Mouse (Mus musculus) heart, adult 8-10 months (tissue): ENCODE measurements at regions not wholly inside any gene's neighbourhood (a gene's known extent, or its start where the extent isn't known, plus 50 kb on each side); places are given as distances from the start of the nearest gene placed in this dataset.

Experiments
- DNase-seq: peaks from one replicate; pipeline ENCODE4 v3.0.0; 2022; ENCODE audit warnings: low spot score

DNA sequence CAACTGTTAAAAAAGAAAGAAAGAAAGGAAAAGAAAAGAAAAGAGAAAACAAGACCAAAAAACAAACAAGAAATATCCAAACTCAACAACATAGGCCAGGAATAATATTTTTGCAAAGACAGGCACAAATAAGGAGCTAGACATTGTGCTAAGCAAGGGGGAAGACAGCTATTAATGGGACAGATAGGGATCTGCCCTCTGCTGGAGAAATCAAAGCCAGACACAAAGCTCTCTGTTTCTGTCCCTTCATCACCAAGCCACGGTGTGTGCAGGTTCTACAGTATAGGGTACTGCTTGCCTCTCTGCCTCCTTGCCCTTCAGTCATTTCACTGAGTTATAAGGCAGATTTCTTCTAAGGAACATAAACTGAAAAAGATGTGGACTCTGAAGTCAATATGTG lies 57.8 kb upstream of the Chchd3 start:
- DNase-seq: no peak

DNA sequence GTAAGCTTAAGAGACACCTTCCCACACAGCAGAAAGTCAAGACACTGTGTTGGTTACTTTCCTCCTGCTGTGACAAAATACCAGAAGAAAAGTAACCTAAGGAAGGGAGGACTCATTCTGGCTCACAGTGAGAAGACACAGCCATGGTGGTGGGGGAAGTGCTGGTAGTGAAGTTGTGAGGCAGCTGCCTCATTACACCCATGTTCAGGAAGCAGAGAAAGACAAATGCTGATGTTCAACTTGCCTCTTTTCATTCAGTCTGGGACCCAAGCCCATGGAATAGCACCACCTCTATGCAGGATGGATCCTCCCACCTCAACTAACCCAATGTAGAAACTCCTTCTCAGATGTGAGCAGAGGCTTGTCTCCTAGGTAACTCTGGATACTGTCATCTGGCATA lies 60.5 kb upstream of the Chchd3 start:
- DNase-seq: no peak

DNA sequence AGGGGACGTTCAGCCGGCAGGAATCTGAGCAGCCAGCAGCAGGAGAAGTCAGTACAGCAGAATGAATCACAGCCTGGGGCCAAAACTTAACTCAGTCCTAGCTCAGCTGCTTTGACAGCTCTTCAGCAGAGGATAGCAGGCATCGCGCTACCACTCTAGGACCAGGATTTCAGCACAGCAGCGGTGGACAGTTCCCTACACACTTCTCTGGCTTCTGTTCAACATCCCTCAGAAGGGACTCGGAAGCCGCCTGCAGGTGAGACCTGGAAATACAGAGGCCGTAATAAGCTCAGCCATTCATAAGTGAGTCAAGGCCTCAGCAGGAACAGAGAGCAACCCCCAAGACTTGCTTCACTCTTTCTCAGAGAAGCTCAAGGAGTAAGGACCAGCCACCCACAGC lies 66.5 kb upstream of the Chchd3 start:
- peak; percentile 53 for DNase-seq

GRCm38 (mm10) chr6:33136906-33137305 lies 76.8 kb upstream of the Chchd3 start:
- no peak for DNase-seq

GRCm38 (mm10) chr6:33137823-33138222 lies 77.8 kb upstream of the Chchd3 start:
- DNase-seq: no peak

DNA sequence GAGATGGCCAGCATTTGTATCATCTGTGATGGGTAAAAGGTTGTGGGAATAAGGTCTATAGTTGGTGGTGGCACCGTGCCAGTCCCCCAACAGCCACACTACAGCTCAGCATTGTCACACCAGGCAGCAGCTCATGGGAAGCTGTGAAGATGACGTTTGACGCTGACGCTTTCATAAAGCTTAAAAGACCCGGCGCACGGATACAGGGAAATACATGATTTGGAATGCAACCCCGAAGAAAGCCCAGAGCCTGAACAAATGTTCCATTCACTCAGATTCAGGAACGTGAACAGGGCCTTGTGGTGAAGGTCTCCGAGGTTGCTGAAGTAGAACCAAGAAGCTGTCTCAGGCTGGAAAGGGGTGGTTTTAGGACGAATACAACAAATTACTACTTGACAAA lies 82.4 kb upstream of the Exoc4 start:
- no peak for DNase-seq

DNA sequence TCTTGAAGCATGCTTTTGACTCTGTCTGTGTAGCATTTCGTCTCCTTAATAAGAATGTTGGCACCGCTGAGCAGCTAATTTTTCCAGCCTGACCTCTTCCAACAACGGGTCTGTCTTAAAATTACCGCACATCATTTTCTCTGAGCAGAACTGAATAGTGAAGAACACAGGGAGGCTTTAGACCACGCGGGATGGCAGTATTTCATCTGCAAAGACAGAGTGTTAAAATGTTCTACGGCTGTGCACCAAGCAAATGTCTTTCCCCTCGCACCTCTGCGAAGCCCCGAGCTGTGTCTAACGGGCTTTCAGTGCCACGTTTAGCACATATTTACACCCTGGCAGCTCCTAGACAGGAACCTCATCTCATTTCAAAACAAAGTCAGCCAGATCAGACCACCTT lies 75.3 kb upstream of the Exoc4 start:
- no peak for DNase-seq

DNA sequence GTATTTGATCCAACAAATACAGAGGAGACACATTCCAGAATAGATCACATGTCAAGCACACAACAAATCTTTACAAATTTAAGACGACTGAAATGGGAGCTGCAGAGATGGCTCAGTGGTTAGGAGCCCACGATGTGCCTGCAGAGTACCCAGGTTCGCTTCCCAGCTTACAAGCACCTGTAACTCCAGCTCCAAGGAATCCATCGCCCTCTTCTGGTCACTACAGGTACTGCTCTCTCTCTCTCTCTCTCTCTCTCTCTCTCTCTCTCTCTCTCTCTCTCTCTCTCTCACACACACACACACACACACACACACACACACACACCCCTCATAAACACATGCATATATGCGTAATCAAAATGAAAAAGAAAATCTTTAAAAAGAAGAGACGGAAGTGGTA lies 74.3 kb upstream of the Exoc4 start:
- DNase-seq: no peak

GRCm38 (mm10) chr6:33189521-33190246 lies 59.2 kb upstream of the Exoc4 start:
- no peak for DNase-seq

- no peak for DNase-seq
Measured at GRCm38 (mm10) chr6:33193823-33194222, 55.1 kb upstream of the Exoc4 start.
